Comparison of ENCODE assay signal across 8 mouse cellular contexts in genomic region chr8:109778993-109779421, GRCm38 (mm10). TPM values are rescaled to one million over a fixed set of nuclear protein-coding genes. Genes with fewer than 3 reads are reported as not detected.
DNase-seq lines count a peak whose midpoint lies in the region; ATAC-seq and TF ChIP-seq lines count a peak whose summit lies in the region.

No protein-coding gene starts in this region.

- H3K27ac ChIP-seq in heart, embryonic 12.5 days (ENCODE audit: poor library complexity, severe bottlenecking) = peak overlapping the region; percentile 95
- peak overlapping the region; percentile 99 for H3K27ac ChIP-seq in limb, embryonic 10.5 days
- H3K27ac ChIP-seq in midbrain, embryonic 12.5 days (replicated peaks) = peak overlapping the region; percentile 98
- H3K27ac ChIP-seq in testis, adult 2 months (ENCODE audit: control insufficient read depth, insufficient read depth, low read depth, low read length) = peak overlapping the region; percentile 95

- peak overlapping the region; percentile 87 for H3K9ac ChIP-seq in heart, embryonic 12.5 days
- H3K9ac ChIP-seq in midbrain, embryonic 12.5 days (replicated peaks) = peak overlapping the region; percentile 92

- H3K36me3 ChIP-seq in heart, embryonic 12.5 days = no peaks in the 10 kb centered on the region
- H3K36me3 ChIP-seq in E14TG2a.4 (ENCODE audit: insufficient read depth, low read length) = no peaks in the 10 kb centered on the region
- H3K36me3 ChIP-seq in limb, embryonic 10.5 days = no peaks in the 10 kb centered on the region
- H3K36me3 ChIP-seq in midbrain, embryonic 12.5 days = no peaks in the 10 kb centered on the region
- H3K36me3 ChIP-seq in testis, adult 2 months (ENCODE audit: control insufficient read depth, insufficient read depth, low read length) = no peaks in the 10 kb centered on the region

- H3K4me2 ChIP-seq in heart, embryonic 12.5 days = peak overlapping the region; percentile 98
- H3K4me2 ChIP-seq in midbrain, embryonic 12.5 days (replicated peaks) = peak overlapping the region; percentile 76

- H3K4me3 ChIP-seq in heart, embryonic 12.5 days = peak overlapping the region; percentile 99
- peak overlapping the region; percentile 99 for H3K4me3 ChIP-seq in E14TG2a.4 (replicated peaks; ENCODE audit: low read length)
- peak overlapping the region; percentile 79 for H3K4me3 ChIP-seq in limb, embryonic 10.5 days
- peak overlapping the region; percentile 99 for H3K4me3 ChIP-seq in midbrain, embryonic 12.5 days
- peak overlapping the region; percentile 95 for H3K4me3 ChIP-seq in testis, adult 2 months (ENCODE audit: control insufficient read depth, low read depth, low read length)

- peaks cover 13% of the 10 kb centered on the region for H3K4me1 ChIP-seq in heart, embryonic 12.5 days (replicated peaks)
- H3K4me1 ChIP-seq in E14TG2a.4 (replicated peaks; ENCODE audit: low read depth, low read length) = peaks cover 22% of the 10 kb centered on the region
- H3K4me1 ChIP-seq in limb, embryonic 10.5 days = peaks cover 18% of the 10 kb centered on the region
- peaks cover 13% of the 10 kb centered on the region for H3K4me1 ChIP-seq in midbrain, embryonic 12.5 days
- H3K4me1 ChIP-seq in testis, adult 2 months (ENCODE audit: control insufficient read depth, insufficient read depth, low read length) = peaks cover 4% of the 10 kb centered on the region

- no peak for DNase-seq in heart, adult 11 months
- peak; percentile 48 for DNase-seq in c-Kit-negative CD71-positive TER-119-positive erythroid progenitor cells, embryonic 14.5 days (ENCODE audit: low read depth, low spot score)
- DNase-seq in limb, embryonic 10.5 days (ENCODE audit: low spot score) = no peak

- ATAC-seq in heart, embryonic 12.5 days (ENCODE audit: insufficient number of reproducible peaks, low FRiP score) = peak; percentile 47
- ATAC-seq in granulocyte monocyte progenitor cell, adult 5-6 weeks (replicated peaks; ENCODE audit: poor library complexity, severe bottlenecking) = peak; percentile 4
- ATAC-seq in midbrain, embryonic 12.5 days (ENCODE audit: low FRiP score, low read depth) = peak; percentile 76

- H3K27me3 ChIP-seq in heart, embryonic 12.5 days (replicated peaks) = peaks cover 9% of the 10 kb centered on the region; the same call in 1 of the 2 replicates
- H3K27me3 ChIP-seq in E14TG2a.4 (ENCODE audit: insufficient read depth, low read length) = peaks cover 4% of the 10 kb centered on the region; the same call in 1 of the 2 replicates
- peaks cover 4% of the 10 kb centered on the region; the same call in 1 of the 2 replicates for H3K27me3 ChIP-seq in limb, embryonic 10.5 days (ENCODE audit: low read depth, poor library complexity, severe bottlenecking)
- peaks cover 6% of the 10 kb centered on the region; the same call in 1 of the 2 replicates for H3K27me3 ChIP-seq in midbrain, embryonic 12.5 days
- no peaks in the 10 kb centered on the region for H3K27me3 ChIP-seq in testis, adult 2 months (ENCODE audit: control insufficient read depth, insufficient read depth, low read length)

- no peak; the same call in 1 of the 2 replicates for TF ChIP-seq POLR2A in testis, adult 2 months (IDR thresholded peaks at IDR 0.05; ENCODE audit: control insufficient read depth, low read depth, low read length)

- under 1% methylated on average over 32 of the region's 32 CpGs for WGBS in heart, embryonic 12.5 days
- WGBS in limb, embryonic 10.5 days = under 1% methylated on average over 32 of the region's 32 CpGs
- under 1% methylated on average over 32 of the region's 32 CpGs for whole genome bisulfite sequencing in midbrain, embryonic 12.5 days

- TF ChIP-seq CTCF in E14TG2a.4 (conservative IDR thresholded peaks at IDR 0.05; ENCODE audit: low read length) = no peak
- TF ChIP-seq CTCF in testis, adult 2 months (IDR thresholded peaks at IDR 0.05; ENCODE audit: control insufficient read depth, insufficient read depth, insufficient replicate concordance, low read depth, low read length) = no peak

- no peaks in the 10 kb centered on the region for H3K9me3 ChIP-seq in heart, embryonic 12.5 days (replicated peaks)
- H3K9me3 ChIP-seq in E14TG2a.4 (ENCODE audit: low read length) = no peaks in the 10 kb centered on the region
- H3K9me3 ChIP-seq in limb, embryonic 10.5 days (replicated peaks) = no peaks in the 10 kb centered on the region
- no peaks in the 10 kb centered on the region for H3K9me3 ChIP-seq in midbrain, embryonic 12.5 days

RNA-seq across cellular contexts. Expression of gene Ap1g1, which starts 0.7 kb away (rescaled TPM):
- polyA plus RNA-seq in heart, embryonic 12.5 days (2016; fragmentation: Nextera tagmentation; extraction: Ambion mirVana) = 44.8 and 46.7 TPM in 2 replicates
- 85.2 and 89.6 TPM in 2 replicates for total RNA-seq in granulocyte monocyte progenitor cell, adult 5-6 weeks (2014; fragmentation: Nextera tagmentation)
- total RNA-seq in granulocyte monocyte progenitor cell, adult 5-6 weeks (2017) = 68.4 and 88.4 TPM in 2 replicates
- 44.0 and 50.4 TPM in 2 replicates for polyA plus RNA-seq in limb, embryonic 10.5 days (2016; fragmentation: Nextera tagmentation; extraction: Ambion mirVana)
- polyA plus RNA-seq in midbrain, embryonic 12.5 days (2016; fragmentation: Nextera tagmentation; extraction: Ambion mirVana) = 67.1 and 72.4 TPM in 2 replicates
- 19.3 and 20.1 TPM in 2 replicates for polyA plus RNA-seq in testis, adult 2 months (2012; rRNA removed)

RNA-seq across cellular contexts. Expression of gene Atxn1l, which starts 41.5 kb away (rescaled TPM):
- polyA plus RNA-seq in heart, embryonic 12.5 days (2016; fragmentation: Nextera tagmentation; extraction: Ambion mirVana) = 8.1 and 8.8 TPM in 2 replicates
- total RNA-seq in granulocyte monocyte progenitor cell, adult 5-6 weeks (2014; fragmentation: Nextera tagmentation) = 12.4 and 16.8 TPM in 2 replicates
- total RNA-seq in granulocyte monocyte progenitor cell, adult 5-6 weeks (2017) = 13.5 and 18.4 TPM in 2 replicates
- polyA plus RNA-seq in limb, embryonic 10.5 days (2016; fragmentation: Nextera tagmentation; extraction: Ambion mirVana) = 8.4 and 10.2 TPM in 2 replicates
- polyA plus RNA-seq in midbrain, embryonic 12.5 days (2016; fragmentation: Nextera tagmentation; extraction: Ambion mirVana) = 7.3 and 8.3 TPM in 2 replicates
- polyA plus RNA-seq in testis, adult 2 months (2012; rRNA removed) = 32.9 and 35.6 TPM in 2 replicates

Comparison
In these comparisons a context has a peak if more than half of its experiments do, and no peak if none do; other contexts are left out.
1. ATAC-seq: peak in every context shown above with its lines; median percentile 76 in midbrain, embryonic 12.5 days; 47 in heart, embryonic 12.5 days; 4 in granulocyte monocyte progenitor cell, adult 5-6 weeks.